Mouse (Mus musculus): ENCODE measurements around the gene Lrrc27. TPM values are rescaled to one million over a fixed set of nuclear protein-coding genes. Genes with fewer than 3 reads are reported as not detected.

Gene Lrrc27
- total RNA-seq, 2 experiments from 2014 or later = 6.6 to 10.6 TPM

DNA sequence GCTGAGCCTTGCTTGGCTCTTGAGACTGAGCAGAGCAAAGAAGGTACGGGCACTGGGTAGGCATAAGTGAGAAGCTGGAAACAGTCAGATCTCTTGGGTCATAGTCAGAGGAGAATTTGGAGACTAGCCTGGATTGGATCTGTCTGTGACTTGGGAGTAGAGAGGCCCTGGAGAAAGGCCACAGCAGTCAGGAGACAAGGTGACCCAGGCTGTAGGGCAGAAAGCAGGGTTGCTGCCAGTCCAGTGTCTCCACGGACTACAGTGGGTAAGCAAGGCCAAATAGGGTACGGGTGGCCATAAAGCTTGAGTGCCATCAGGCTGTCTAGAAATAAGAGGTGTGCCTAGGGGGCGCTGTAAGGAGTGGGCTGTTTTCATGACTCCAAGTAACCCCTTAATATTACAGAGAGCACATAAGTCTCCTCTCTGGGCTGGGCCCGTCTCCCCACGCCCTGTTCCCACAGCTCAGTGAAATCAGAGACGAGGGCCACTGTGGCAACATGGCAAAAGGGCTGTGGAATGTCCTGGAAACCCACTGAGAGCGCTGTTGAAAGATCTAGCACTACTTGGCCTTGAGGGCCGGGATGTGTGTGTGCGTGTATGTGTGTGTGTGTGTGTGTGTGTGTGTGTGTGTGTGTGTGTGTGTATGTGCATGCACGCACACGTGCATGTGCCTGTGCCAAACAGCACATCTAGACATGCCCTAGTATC is 23.0 kb downstream of the Lrrc27 start:
- no peak for DNase-seq (ENCODE audit: low spot score in 2 of 2)

- DNase-seq (ENCODE audit: low spot score in 2 of 2) = no peak
Observed at GRCm38 (mm10) chr7:139239432-139239831, 26.6 kb downstream of the Lrrc27 start.

DNA sequence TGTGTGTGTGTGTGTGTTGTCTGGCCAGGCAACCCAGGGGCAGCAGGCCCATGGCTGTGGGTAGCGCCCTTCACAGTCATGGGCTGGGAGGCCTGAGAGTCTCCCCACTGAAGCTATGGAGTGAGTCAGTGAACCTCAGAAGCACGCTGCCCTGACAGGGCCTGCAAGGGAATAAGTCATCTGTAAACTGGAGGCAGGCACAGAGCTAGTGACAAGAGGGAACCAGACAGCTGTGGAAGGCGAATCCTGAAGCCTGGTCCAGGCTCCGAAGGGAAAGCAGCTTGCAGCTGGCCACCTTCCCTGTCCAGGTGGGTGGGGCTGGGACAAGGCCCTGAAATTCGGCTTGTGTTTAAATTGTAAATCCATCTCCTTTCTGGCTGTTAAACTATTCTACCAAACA is 33.3 kb downstream of the Lrrc27 start:
- DNase-seq (ENCODE audit: low spot score in 2 of 2) = no peak

DNA sequence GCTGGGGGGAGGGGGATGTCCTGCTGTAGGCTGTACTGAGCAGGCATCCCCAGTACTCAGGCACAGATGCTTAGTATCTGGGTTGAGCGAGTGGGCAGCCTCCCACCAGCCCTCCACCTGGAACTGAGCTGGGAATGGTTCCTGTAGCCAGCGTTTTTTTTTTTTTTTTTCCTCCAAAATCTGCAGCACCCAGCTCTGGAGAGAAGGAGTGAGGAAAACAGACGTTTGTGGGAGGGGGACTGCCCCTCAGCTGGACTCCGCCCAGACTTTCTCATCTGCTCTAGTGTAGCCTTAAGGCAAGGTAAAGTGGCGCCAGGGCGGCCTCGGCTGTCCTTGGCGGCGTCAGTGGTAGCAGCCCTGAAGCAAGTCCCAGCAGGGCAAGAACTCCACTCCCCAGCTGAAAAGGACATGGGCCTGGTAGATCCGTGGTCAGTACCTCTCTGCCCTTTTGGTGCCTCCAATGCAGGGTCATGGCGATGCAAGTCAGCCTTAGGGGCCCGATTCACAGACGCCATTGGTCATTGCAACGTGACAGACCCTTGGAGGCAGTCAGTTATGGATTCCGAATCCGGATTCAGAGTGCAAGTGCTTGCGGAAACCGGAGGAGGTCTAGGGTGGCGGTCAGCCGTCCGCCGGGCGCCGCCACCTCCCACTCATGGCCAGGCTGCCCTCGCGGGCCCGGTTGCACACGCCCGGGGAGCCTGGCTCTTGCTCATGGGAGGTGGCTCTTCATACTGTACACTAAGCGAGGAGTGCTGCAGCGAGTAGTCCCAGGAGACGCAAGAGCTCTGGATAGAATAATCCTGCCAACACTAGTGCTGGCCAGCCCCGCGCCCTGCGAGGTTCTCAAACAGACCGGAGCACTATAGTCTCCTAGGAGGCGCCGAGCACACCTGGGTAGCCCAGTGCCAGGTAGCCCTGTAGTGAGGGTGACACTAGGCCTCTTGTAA is 34.4 kb downstream of the Lrrc27 start:
- DNase-seq (ENCODE audit: low spot score in 2 of 2) = peak; percentile 65 to 80

- DNase-seq (ENCODE audit: low spot score in 2 of 2) = peak; percentile 65 to 78
Observed at GRCm38 (mm10) chr7:139247881-139248614, 35.3 kb downstream of the Lrrc27 start, which contains the start of gene Pwwp2b. TSS of gene Pwwp2b (plus strand) at chr7:139248482.

GRCm38 (mm10) chr7:139248615-139249405 is 36.0 kb downstream of the Lrrc27 start:
- DNase-seq (ENCODE audit: low spot score in 2 of 2) = peak in 1 of 2 experiments; percentile 28

DNA sequence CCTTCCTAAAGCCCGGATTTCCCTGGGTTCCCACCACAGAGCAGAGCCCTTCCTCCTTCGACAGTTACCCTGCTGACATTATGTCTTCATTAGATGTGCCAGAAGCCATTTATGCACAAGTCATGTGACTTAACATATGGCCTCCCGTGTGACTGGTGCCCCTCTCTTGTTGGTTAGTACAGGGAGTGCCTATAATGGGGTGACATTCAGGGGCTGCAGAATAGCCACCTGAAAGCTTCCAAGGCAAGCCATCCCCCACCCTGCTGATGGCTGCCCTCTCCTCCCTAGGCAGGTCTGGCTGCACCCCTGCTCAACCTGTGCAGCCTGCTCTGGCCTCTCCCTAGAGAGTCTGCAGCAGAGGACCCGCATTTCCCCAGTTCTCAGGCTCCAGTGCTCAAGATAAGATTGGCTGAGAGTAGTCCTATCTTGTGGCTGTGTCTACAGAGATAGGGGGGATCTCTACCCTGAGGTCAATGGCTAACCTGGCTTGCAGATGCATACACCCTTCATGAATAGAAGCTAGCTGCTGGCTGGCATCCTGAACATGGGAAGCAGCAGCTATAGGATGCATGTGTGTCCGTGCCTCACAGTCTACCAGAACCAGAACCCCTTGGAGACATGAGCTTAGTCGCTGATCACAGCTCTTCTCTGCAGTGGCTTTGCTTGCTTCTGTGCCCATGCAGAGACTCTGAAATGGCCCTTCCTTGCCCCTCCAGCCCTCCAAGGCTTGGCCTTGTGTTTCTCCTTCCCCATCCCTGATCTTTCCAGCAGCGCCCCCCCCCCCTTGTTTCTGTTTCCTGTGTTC is 36.8 kb downstream of the Lrrc27 start:
- no peak for DNase-seq (ENCODE audit: low spot score in 2 of 2)

DNA sequence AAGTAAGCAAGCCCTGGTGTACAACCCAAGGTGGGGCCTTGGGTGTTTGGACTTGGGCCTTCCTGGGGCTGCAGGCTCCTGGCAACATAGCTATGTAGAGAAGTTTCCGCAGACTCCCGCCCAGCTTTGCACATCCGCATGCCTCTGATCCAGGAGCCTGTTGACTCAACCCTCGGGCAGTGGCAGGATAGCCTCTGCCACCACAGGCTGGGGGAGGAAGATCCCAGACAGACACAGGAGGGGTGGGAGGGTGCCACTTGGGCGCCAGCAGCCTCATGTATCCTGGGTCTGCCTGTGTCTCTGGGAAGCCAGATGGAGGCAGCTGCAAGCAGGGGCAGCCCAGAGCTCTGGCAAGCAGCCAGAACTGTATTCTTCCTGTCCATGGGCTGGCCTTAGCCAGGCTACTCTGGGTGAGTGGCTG is 39.1 kb downstream of the Lrrc27 start:
- no peak for DNase-seq (ENCODE audit: low spot score in 2 of 2)

- DNase-seq (ENCODE audit: low spot score in 2 of 2) = no peak
Observed at GRCm38 (mm10) chr7:139252566-139252965, 39.8 kb downstream of the Lrrc27 start.

DNA sequence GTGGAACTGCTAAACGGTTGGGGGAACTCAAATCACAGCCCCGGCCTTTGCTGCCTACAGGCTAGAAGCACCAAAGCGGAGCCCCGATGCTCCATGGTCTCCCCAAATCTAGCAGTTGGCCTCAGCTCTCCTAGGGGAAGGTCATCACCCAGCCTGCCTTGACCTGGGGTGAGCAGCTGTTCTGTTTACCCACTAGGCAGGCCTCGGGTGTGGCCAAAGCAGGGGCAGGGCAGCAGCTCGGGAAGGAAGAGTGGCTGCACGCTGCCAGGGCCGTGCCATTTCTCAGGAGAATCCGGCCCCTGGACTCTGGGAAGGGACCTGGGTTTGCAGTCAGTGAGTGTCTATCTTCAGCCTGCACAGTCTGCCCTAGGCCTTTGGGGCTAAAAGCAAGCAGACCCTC is 40.2 kb downstream of the Lrrc27 start:
- DNase-seq (ENCODE audit: low spot score in 2 of 2) = no peak

DNA sequence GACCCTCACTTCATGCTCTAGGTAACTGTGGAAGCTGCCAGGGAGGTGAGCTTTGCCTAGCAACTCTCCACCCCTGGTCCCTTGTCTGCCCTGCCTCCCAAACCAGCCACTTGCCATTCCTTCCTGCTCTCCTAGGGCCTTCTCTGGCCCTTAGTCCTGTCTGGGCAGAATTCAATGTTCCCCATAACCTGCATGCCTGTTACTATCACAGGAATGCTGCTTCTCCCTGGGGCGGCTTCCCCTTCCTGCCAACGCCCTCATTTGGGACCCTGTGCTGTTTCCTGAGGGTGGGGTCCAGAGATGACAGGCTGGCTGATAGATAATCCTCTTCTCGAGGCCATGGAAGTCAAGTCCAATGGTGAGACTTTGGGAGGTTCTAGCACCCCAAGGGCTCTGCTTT is 40.7 kb downstream of the Lrrc27 start:
- DNase-seq (ENCODE audit: low spot score in 2 of 2) = no peak

DNA sequence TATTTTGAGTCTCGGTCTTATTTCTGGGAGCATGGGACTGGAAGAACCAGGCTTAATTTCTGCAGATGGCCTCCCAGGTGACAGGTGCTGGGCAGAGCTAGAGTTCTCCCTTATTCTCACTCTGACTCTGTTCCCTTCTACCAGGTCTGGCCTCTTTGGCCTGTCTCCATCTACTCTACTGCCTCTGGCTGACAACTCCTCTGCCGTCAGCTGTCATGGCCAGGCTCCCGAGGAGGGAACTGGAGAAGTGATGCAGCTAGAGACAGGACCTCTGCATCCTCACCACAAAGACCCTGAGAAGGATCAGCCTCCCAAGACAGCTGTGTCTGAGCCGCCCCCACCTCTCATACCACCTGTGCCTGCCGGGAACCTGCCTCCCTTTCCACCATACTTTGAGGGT is 41.8 kb downstream of the Lrrc27 start:
- DNase-seq (ENCODE audit: low spot score in 2 of 2) = no peak

DNA sequence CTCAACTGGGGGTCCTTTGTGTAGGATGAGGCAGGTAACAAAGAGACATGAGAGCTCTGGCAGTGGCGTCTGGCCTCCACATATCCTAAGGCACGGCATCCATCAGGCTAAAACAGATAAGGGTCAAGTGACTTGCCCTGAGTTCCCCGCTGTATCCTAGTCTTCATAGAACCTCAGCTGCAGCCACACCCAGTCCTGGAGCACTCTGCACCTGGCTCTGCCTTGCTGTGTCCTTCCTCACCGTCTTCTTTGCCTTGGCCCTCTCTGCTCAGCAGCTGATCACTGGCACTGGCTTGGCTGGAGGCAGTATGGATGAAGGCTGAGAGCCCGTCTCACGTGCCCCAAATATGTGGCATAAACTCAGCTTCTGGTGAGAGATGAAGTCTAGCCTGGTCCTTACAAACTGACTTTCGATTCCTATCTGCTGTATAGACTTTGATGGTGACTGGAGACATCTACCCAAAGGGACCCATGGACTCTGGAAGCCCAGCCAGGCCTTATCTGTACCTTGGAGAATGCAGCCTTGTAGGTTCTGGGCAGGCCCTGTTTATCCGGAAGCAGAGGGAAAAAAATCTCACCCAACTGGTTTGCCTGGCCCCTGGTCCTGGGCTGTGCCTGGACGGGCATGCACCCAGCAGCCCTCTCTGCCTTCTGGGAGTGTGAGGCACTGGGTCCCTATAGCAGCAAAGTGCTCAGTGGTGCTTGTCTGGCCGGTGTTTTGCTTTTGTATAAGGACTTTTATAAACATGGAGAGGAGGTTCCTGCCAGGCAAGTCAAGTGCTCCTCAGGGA is 45.2 kb downstream of the Lrrc27 start:
- no peak for DNase-seq (ENCODE audit: low spot score in 2 of 2)

GRCm38 (mm10) chr7:139264337-139264736 is 51.5 kb downstream of the Lrrc27 start:
- no peak for DNase-seq (ENCODE audit: low spot score in 2 of 2)

DNA sequence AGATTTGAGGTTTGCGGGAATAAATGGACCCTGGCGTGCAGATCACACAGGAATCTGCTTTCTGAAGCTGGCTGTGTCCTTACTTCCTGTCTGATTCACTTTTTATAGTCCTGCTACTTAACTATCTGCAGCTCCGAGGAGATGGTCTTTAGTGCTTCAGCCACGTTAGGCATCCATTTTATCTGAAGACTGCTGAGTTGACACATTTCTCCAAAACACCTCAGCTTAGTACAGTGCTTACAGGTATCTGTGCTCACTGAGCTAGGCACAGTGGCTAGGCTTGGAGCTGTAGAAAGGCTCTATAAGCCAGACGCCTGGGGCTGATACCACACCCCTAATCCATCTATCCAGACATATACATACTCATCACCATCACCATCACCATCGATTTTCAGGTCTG is 52.8 kb downstream of the Lrrc27 start:
- DNase-seq (ENCODE audit: low spot score in 2 of 2) = no peak

DNA sequence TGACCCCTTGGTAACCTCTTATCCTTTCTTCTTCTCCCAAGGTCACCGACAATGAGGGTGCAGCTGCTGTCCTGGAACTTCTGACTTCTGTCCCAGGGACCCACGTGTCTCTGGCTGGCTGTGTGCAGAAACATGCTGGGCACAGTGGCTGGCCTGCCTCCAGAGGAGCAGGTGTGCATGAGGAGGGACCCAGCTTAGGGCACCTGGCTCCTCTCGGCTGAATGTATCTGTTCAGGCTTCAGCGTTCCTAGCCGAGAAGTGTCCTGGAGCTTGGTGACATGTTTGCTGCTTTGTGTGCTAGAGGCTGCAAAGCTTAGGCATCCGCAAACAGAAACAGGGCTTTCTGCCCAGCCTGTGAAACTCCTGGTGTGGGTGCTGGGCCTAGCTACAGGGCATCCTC is 53.6 kb downstream of the Lrrc27 start:
- no peak for DNase-seq (ENCODE audit: low spot score in 2 of 2)

DNA sequence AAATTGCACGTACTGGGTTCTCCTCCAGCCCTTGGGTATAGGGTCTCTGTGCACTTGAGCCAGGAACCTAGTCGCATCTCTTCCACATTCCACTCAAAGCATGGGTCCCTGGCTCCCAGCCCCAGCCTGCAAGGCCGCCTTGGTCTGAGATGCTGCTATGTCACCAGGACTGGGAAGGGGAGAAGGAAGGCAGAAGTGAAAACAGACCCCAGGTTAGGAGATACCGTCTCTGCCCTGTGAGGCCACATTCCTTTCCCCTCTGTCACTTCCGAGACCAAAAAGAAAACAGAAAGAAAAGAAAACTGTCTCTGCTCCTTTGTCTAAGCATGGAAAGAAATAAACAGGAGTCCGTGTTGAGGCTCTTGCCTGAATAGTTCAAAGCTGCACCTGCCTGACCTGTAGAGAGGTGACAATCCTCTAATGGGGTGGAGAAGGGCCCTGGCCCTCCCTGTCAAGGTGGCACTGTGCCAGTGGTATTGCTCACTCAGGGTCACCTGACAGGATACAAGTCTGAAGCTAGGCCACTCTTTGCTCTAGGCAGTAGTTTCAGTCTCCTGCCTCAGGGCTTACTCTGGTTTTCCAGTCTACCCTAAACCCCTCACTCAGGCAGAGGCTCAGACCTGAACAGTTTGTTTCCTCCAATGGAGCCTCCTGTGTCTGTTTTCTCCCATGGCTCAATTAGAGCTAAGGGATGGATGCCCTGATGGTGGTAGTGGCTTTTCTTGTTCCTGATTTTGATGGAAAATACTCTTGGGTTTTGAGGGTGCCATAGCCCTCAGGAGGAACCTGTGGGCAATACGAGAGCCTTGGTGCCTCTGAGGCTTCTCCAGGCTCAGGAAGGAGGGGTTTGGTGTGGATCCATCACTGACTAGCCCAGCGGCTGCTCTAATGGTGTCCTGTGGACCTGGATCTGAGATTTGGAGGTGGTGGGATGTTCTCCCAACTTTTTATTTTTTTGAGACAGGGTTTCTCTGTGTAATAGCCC is 54.4 kb downstream of the Lrrc27 start:
- DNase-seq (ENCODE audit: low spot score in 2 of 2) = no peak

DNA sequence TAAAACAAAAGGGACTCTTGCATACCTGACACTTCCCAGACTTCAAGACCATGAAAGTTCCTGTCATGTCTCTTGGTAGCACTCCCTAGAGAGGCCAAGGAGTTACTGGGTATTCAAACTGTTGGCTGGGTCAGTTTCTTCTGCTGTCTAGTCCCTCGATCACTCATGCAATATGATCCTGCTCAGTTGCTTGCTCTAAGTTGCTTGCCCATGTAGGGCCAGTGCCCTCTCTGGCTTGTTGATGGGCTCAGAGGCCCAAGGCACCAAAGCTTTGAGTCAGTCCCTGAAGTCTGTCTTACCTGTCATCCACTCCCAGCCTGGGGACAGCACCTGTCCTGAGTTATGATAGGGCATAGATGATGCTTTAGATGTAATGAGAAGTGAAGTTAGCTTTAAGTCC is 58.0 kb downstream of the Lrrc27 start:
- no peak for DNase-seq (ENCODE audit: low spot score in 2 of 2)

Data from left cerebral cortex, adult 18-20 months (tissue).